Mouse (Mus musculus) MEL (cell line): ENCODE results near the gene Ogfr. TPM values are rescaled to one million over a fixed set of nuclear protein-coding genes. Genes with fewer than 3 reads are reported as not detected.
A peak's percentile ranks its signal among the peaks of the same experiment; 100 is the strongest.

Experiments
- DNase-seq: peaks from one replicate; pipeline ENCODE4 v3.0.0; 2011; ENCODE audit warnings: low read depth, low spot score
- H3K27ac ChIP-seq: 2 replicates; pipeline ENCODE4 v1.5.1; 2012; ENCODE audit warnings: low read depth, mild to moderate bottlenecking, control low read depth, low read length, moderate library complexity; ENCODE audit not compliant: control insufficient read depth
- H3K27me3 ChIP-seq, 2 experiments: fragments of 150-350 bp in 1 of 2; sonication (generic) in 1 of 2; 2 replicates each; pipeline ENCODE4 v1.6.1; 2012; ENCODE audit warnings: low read length in 2 of 2, mild to moderate bottlenecking in 2 of 2, improper control_type of control experiment in 1 of 2, moderate library complexity in 1 of 2; ENCODE audit not compliant: insufficient read depth in 2 of 2, control insufficient read depth in 1 of 2
- H3K36me3 ChIP-seq, 2 experiments: 2 replicates each; pipeline ENCODE4 v1.6.1; 2012 to 2014; ENCODE audit warnings: low read length in 2 of 2, improper control_type of control experiment in 1 of 2, inconsistent platforms in 1 of 2, mild to moderate bottlenecking in 1 of 2; ENCODE audit not compliant: insufficient read depth in 2 of 2, control insufficient read depth in 1 of 2
- H3K4me1 ChIP-seq, 2 experiments: fragments of 150-350 bp in 1 of 2; sonication (generic) in 1 of 2; 2 replicates each; pipeline ENCODE4 v1.6.1; 2012; ENCODE audit warnings: low read length in 2 of 2, improper control_type of control experiment in 1 of 2, mild to moderate bottlenecking in 1 of 2; ENCODE audit not compliant: insufficient read depth in 2 of 2, control insufficient read depth in 1 of 2
- H3K4me3 ChIP-seq, 2 experiments: fragments of 150-350 bp in 1 of 2; sonication (generic) in 1 of 2; 2 replicates each; pipeline ENCODE4 v1.5.1; 2012; ENCODE audit warnings: low read depth in 2 of 2, low read length in 2 of 2, mild to moderate bottlenecking in 2 of 2, moderate library complexity in 2 of 2, control low read depth in 1 of 2, improper control_type of control experiment in 1 of 2; ENCODE audit not compliant: control insufficient read depth in 1 of 2, insufficient read depth in 1 of 2
- H3K79me2 ChIP-seq: 2 replicates; pipeline ENCODE4 v1.6.1; 2012; ENCODE audit warnings: mild to moderate bottlenecking, low read length, moderate library complexity; ENCODE audit not compliant: control insufficient read depth, poor library complexity, insufficient read depth
- H3K9ac ChIP-seq: 2 replicates; pipeline ENCODE4 v1.6.1; 2012; ENCODE audit warnings: low read depth, mild to moderate bottlenecking, control low read depth, low read length, moderate library complexity; ENCODE audit not compliant: control insufficient read depth, poor library complexity, severe bottlenecking
- H3K9me3 ChIP-seq: fragments of 150-350 bp; sonication (generic); replicated peaks from 2 replicates; pipeline ENCODE4 v1.6.1; 2012; ENCODE audit warnings: mild to moderate bottlenecking, low read length, improper control_type of control experiment, moderate library complexity; ENCODE audit not compliant: insufficient read depth
- BHLHE40 ChIP-seq: IDR thresholded peaks from 2 replicates; pipeline ENCODE4 v1.6.1; 2012; ENCODE audit warnings: low read depth, mild to moderate bottlenecking, inconsistent platforms, low read length, improper control_type of control experiment, borderline replicate concordance
- CHD1 ChIP-seq: IDR thresholded peaks from 2 replicates; pipeline ENCODE4 v1.6.1; 2012; ENCODE audit warnings: low read depth, mild to moderate bottlenecking, inconsistent platforms, low read length, improper control_type of control experiment
- CHD2 ChIP-seq: IDR thresholded peaks from 2 replicates; pipeline ENCODE4 v1.6.1; 2011; ENCODE audit warnings: low read length, improper control_type of control experiment
- CTCF ChIP-seq, 3 experiments: IDR thresholded peaks in 2 of 3; conservative IDR thresholded peaks in 1 of 3; 2 replicates each; pipeline ENCODE4 v1.5.1; 2011 to 2012; ENCODE audit warnings: low read length in 3 of 3, low read depth in 2 of 3, mild to moderate bottlenecking in 2 of 3, improper control_type of control experiment in 1 of 3, inconsistent platforms in 1 of 3, mixed read lengths in 1 of 3, moderate library complexity in 1 of 3; ENCODE audit not compliant: control insufficient read depth in 1 of 3, insufficient read depth in 1 of 3, poor library complexity in 1 of 3, severe bottlenecking in 1 of 3
- ELF1 ChIP-seq: IDR thresholded peaks from 2 replicates; pipeline ENCODE4 v1.6.1; 2014; ENCODE audit warnings: low read depth, mild to moderate bottlenecking, inconsistent platforms, low read length, improper control_type of control experiment, moderate library complexity
- EP300 ChIP-seq, 2 experiments: IDR thresholded peaks; 2 replicates each; pipeline ENCODE4 v1.6.1; 2011; ENCODE audit warnings: improper control_type of control experiment in 2 of 2, low read length in 2 of 2, low read depth in 1 of 2, mild to moderate bottlenecking in 1 of 2
- ETS1 ChIP-seq: IDR thresholded peaks from 2 replicates; pipeline ENCODE4 v1.6.1; 2012; ENCODE audit warnings: low read depth, mild to moderate bottlenecking, inconsistent platforms, low read length, improper control_type of control experiment, moderate library complexity
- GABPA ChIP-seq: IDR thresholded peaks from 2 replicates; pipeline ENCODE4 v1.6.1; 2012; ENCODE audit warnings: low read depth, mild to moderate bottlenecking, inconsistent platforms, low read length, improper control_type of control experiment, moderate library complexity
- GATA1 ChIP-seq: IDR thresholded peaks from 2 replicates; pipeline ENCODE4 v1.6.1; 2011; ENCODE audit warnings: low read depth, low read length, improper control_type of control experiment
- KAT2A ChIP-seq: conservative IDR thresholded peaks from 2 replicates; pipeline ENCODE4 v1.6.1; 2012; ENCODE audit warnings: low read depth, low read length, improper control_type of control experiment, inconsistent platforms
- MAFK ChIP-seq: IDR thresholded peaks from 2 replicates; pipeline ENCODE4 v1.6.1; 2011; ENCODE audit warnings: low read depth, mild to moderate bottlenecking, low read length, improper control_type of control experiment, borderline replicate concordance
- MAZ ChIP-seq: IDR thresholded peaks from 2 replicates; pipeline ENCODE4 v1.6.1; 2012; ENCODE audit warnings: low read depth, mild to moderate bottlenecking, inconsistent platforms, low read length, improper control_type of control experiment
- MEF2A ChIP-seq: IDR thresholded peaks from 2 replicates; pipeline ENCODE4 v1.6.1; 2014; ENCODE audit warnings: low read depth, mild to moderate bottlenecking, inconsistent platforms, low read length, improper control_type of control experiment; ENCODE audit not compliant: poor library complexity, insufficient replicate concordance, severe bottlenecking; ENCODE audit errors: extremely low read depth
- MXI1 ChIP-seq: IDR thresholded peaks from 2 replicates; pipeline ENCODE4 v1.6.1; 2011; ENCODE audit warnings: mild to moderate bottlenecking, low read depth, low read length, improper control_type of control experiment
- MYB ChIP-seq: IDR thresholded peaks from 2 replicates; pipeline ENCODE4 v1.6.1; 2011; ENCODE audit warnings: mild to moderate bottlenecking, low read depth, low read length, improper control_type of control experiment
- MYC ChIP-seq: IDR thresholded peaks from 2 replicates; pipeline ENCODE4 v1.6.1; 2011; ENCODE audit warnings: low read depth, mild to moderate bottlenecking, low read length, improper control_type of control experiment, moderate library complexity
- NELFE ChIP-seq: IDR thresholded peaks from 2 replicates; pipeline ENCODE4 v1.6.1; 2011; ENCODE audit warnings: low read depth, low read length, improper control_type of control experiment
- NRF1 ChIP-seq: IDR thresholded peaks from 2 replicates; pipeline ENCODE4 v1.6.1; 2014; ENCODE audit warnings: low read depth, mild to moderate bottlenecking, inconsistent platforms, low read length, improper control_type of control experiment, moderate library complexity; ENCODE audit not compliant: poor library complexity, insufficient read depth, severe bottlenecking
- POLR2A ChIP-seq, 2 experiments: IDR thresholded peaks; 2 replicates each; pipeline ENCODE4 v1.6.1; 2011 to 2012; ENCODE audit warnings: low read length in 2 of 2, mild to moderate bottlenecking in 2 of 2, control low read depth in 1 of 2, improper control_type of control experiment in 1 of 2, low read depth in 1 of 2, moderate library complexity in 1 of 2; ENCODE audit not compliant: control insufficient read depth in 1 of 2, insufficient read depth in 1 of 2, poor library complexity in 1 of 2
- POLR2AphosphoS2 ChIP-seq: IDR thresholded peaks from 2 replicates; pipeline ENCODE4 v1.6.1; 2011; ENCODE audit warnings: low read length, improper control_type of control experiment
- POLR2AphosphoS5 ChIP-seq: IDR thresholded peaks from 2 replicates; pipeline ENCODE4 v1.6.1; 2012; ENCODE audit warnings: low read depth, borderline replicate concordance, mild to moderate bottlenecking, inconsistent platforms, low read length, moderate library complexity, mixed read lengths
- RAD21 ChIP-seq: IDR thresholded peaks from 2 replicates; pipeline ENCODE4 v1.6.1; 2011; ENCODE audit warnings: mild to moderate bottlenecking, low read depth, low read length, improper control_type of control experiment
- RCOR1 ChIP-seq: IDR thresholded peaks from 2 replicates; pipeline ENCODE4 v1.6.1; 2012; ENCODE audit warnings: low read depth, mild to moderate bottlenecking, inconsistent platforms, low read length, improper control_type of control experiment
- SIN3A ChIP-seq: IDR thresholded peaks from 2 replicates; pipeline ENCODE4 v1.6.1; 2012; ENCODE audit warnings: low read length, improper control_type of control experiment, inconsistent platforms
- SMC3 ChIP-seq: IDR thresholded peaks from 2 replicates; pipeline ENCODE4 v1.6.1; 2011; ENCODE audit warnings: low read depth, low read length, improper control_type of control experiment
- TAL1 ChIP-seq: IDR thresholded peaks from 2 replicates; pipeline ENCODE4 v1.6.1; 2012; ENCODE audit warnings: mild to moderate bottlenecking, inconsistent platforms, low read length, moderate library complexity, mixed read lengths
- TBP ChIP-seq: IDR thresholded peaks from 2 replicates; pipeline ENCODE4 v1.8.0; 2011; ENCODE audit warnings: low read depth, low read length, improper control_type of control experiment
- TCF12 ChIP-seq: IDR thresholded peaks from 2 replicates; pipeline ENCODE4 v1.6.1; 2014; ENCODE audit warnings: low read depth, mild to moderate bottlenecking, inconsistent platforms, low read length, improper control_type of control experiment, moderate library complexity
- UBTF ChIP-seq: IDR thresholded peaks from 2 replicates; pipeline ENCODE4 v1.6.1; 2012; ENCODE audit warnings: low read depth, mild to moderate bottlenecking, inconsistent platforms, low read length, improper control_type of control experiment, moderate library complexity, borderline replicate concordance; ENCODE audit not compliant: insufficient read depth
- USF1 ChIP-seq: IDR thresholded peaks from 2 replicates; pipeline ENCODE4 v1.6.1; 2014; ENCODE audit warnings: low read depth, mild to moderate bottlenecking, inconsistent platforms, low read length, improper control_type of control experiment, moderate library complexity
- USF2 ChIP-seq, 2 experiments: IDR thresholded peaks; 2 replicates each; pipeline ENCODE4 v1.6.1; 2011 to 2012; ENCODE audit warnings: improper control_type of control experiment in 2 of 2, low read length in 2 of 2, borderline replicate concordance in 1 of 2, inconsistent platforms in 1 of 2, low read depth in 1 of 2, mild to moderate bottlenecking in 1 of 2; ENCODE audit not compliant: insufficient read depth in 1 of 2
- ZC3H11A ChIP-seq: IDR thresholded peaks from 2 replicates; pipeline ENCODE4 v1.6.1; 2012; ENCODE audit warnings: low read depth, mild to moderate bottlenecking, inconsistent platforms, low read length, improper control_type of control experiment
- ZKSCAN1 ChIP-seq: IDR thresholded peaks from 2 replicates; pipeline ENCODE4 v1.6.1; 2012; ENCODE audit warnings: low read depth, mild to moderate bottlenecking, inconsistent platforms, low read length, improper control_type of control experiment, moderate library complexity
- ZMIZ1 ChIP-seq: IDR thresholded peaks from 2 replicates; pipeline ENCODE4 v1.6.1; 2012; ENCODE audit warnings: low read depth, mild to moderate bottlenecking, inconsistent platforms, low read length, improper control_type of control experiment, moderate library complexity
- ZNF384 ChIP-seq: IDR thresholded peaks from 2 replicates; pipeline ENCODE4 v1.6.1; 2012; ENCODE audit warnings: low read depth, mild to moderate bottlenecking, inconsistent platforms, low read length, improper control_type of control experiment
- polyA plus RNA-seq, 2 experiments: library from polyadenylated mRNA; stranded (reverse) in 1 of 2; unstranded in 1 of 2; fragments of >175 nt in 1 of 2; fragments of >200 nt in 1 of 2; gene quantifications; 2 replicates each; pipeline versions ENCODE4 v1.2.1 to v1.2.4; 2012; ENCODE audit warnings: low replicate concordance in 2 of 2, low read depth in 1 of 2; ENCODE audit not compliant: insufficient read length in 2 of 2, insufficient read depth in 1 of 2, missing spikeins in 1 of 2
- total RNA-seq: library from RNA; depleted of rRNA; stranded (reverse); fragments of 300-350 nt; gene quantifications from 2 replicates; pipeline ENCODE4 v1.2.3, GENCODE M21; 2012; rRNA removed

Gene Ogfr
- total RNA-seq, result 29.3 and 38.6 TPM in 2 replicates
- 10 to 100 TPM in 1 of 2 experiments, not detected in 1; 44.7 TPM for polyA plus RNA-seq

DNA sequence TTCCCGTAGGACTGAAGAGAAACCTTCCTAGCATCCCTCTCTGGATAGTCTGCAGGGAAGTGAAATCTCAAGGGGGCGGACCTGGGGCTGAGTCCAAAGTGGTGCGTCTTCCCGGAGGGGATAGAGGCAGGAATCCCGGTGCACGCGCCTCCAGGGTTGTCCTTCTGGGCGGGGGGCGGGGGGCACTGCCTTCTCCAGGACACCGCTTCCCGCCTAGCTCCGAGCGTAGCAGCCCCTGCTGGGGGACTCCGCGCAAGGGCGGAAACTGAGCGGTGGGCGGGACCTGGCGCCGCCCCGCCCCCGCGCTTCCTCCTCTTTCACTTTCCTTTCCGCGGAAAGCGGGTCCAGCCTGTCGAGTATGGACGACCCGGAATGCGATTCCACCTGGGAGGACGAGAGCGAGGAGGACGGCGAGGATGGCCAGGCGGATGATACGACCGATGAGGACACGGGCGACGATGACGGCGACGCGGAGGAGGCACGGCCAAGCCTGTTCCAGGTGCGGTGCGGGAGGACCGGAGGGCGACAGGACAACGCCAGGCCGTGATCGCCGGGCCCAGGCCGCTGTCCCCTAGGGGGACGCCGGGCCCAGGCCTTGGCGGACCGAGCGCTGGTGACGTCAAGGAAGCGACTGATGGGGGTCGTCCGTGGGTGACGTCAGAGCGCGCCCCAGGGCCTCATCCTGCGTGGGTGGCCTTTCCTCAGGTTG lies at the start of gene Ogfr:
Gene Ogfr (plus strand): TSS at position 123 of the 709 bp plus-strand sequence.
- Histone ChIP-seq H3K36me3 (peaks cover 0 to 2% of the 10 kb centered on the region in 2 experiments; a peak in 1 of 4 replicates), H3K4me1 (0 out of 4 replicates have a peak, but pooled peaks cover 0 to 2% of the 10 kb centered on the region in 2 experiments), H3K4me3 (peak within 1 kb of the TSS; percentile 100), H3K27me3 (no peaks in the 10 kb centered on the region), H3K27ac (peak within 1 kb of the TSS; percentile 89), H3K9me3 (no peaks in the 10 kb centered on the region), H3K79me2 (peaks cover 17% of the 10 kb centered on the region), H3K9ac (peak within 1 kb of the TSS; percentile 98)
- peak; percentile 86 for DNase-seq
- TF ChIP-seq CHD2, result no peak
- no peak for TF ChIP-seq GABPA
- TF ChIP-seq NRF1, result peak; percentile 54; the same call in 1 of the 2 replicates
- peak; percentile 66; the same call in 1 of the 2 replicates for TF ChIP-seq ELF1
- no peak for TF ChIP-seq ZMIZ1
- no peak for TF ChIP-seq MXI1
- TF ChIP-seq ETS1, result peak; percentile 67; the same call in 1 of the 2 replicates
- TF ChIP-seq KAT2A, result peak; percentile 44
- TF ChIP-seq MEF2A, result no peak
- TF ChIP-seq POLR2AphosphoS2, result peak; percentile 41; the same call in 1 of the 2 replicates
- TF ChIP-seq MAFK, result no peak
- TF ChIP-seq NELFE, result peak; percentile 64
- peak; percentile 62 for TF ChIP-seq SIN3A
- no peak; the same call in 1 of the 2 replicates for TF ChIP-seq MAZ
- TF ChIP-seq POLR2AphosphoS5, result no peak
- no peak for TF ChIP-seq UBTF
- TF ChIP-seq USF2 (IDR thresholded peaks at IDR 0.05; ENCODE audit: borderline replicate concordance in 1 of 2, insufficient read depth in 1 of 2, low read depth in 1 of 2, low read length in 2 of 2), result no peak
- no peak for TF ChIP-seq SMC3
- TF ChIP-seq RAD21, result no peak
- no peak for TF ChIP-seq USF1
- no peak for TF ChIP-seq GATA1
- TF ChIP-seq TCF12, result no peak; the same call in 1 of the 2 replicates
- no peak; a peak in 2 of 4 replicates for TF ChIP-seq EP300 (IDR thresholded peaks at IDR 0.05; ENCODE audit: low read depth in 1 of 2, low read length in 2 of 2)
- TF ChIP-seq CHD1, result no peak
- TF ChIP-seq CTCF (IDR thresholded peaks at IDR 0.05 in 2 of 3, conservative IDR thresholded peaks at IDR 0.05 in 1 of 3; ENCODE audit: control insufficient read depth in 1 of 3, insufficient read depth in 1 of 3, low read depth in 2 of 3, low read length in 3 of 3, poor library complexity in 1 of 3, severe bottlenecking in 1 of 3), result no peak
- TF ChIP-seq BHLHE40, result no peak
- TF ChIP-seq TBP, result 0 out of 2 replicates have a peak, but pooled peaks have one; percentile 37
- peak; percentile 42; the same call in 1 of the 2 replicates for TF ChIP-seq MYC
- no peak for TF ChIP-seq MYB
- TF ChIP-seq ZC3H11A, result no peak
- no peak for TF ChIP-seq ZNF384
- no peak for TF ChIP-seq ZKSCAN1
- no peak for TF ChIP-seq TAL1
- TF ChIP-seq RCOR1, result no peak
- peak; percentile 77 to 83 for TF ChIP-seq POLR2A (IDR thresholded peaks at IDR 0.05; ENCODE audit: control insufficient read depth in 1 of 2, insufficient read depth in 1 of 2, low read depth in 1 of 2, low read length in 2 of 2, poor library complexity in 1 of 2)
